Mouse (Mus musculus) right cerebral cortex, postnatal 4 days (tissue): ENCODE data around the gene Yipf1.
A peak's percentile ranks its signal among the peaks of the same experiment; 100 is the strongest.
"Not testable (repeated sequence)": the region's sequence is repeated elsewhere in the genome, so short reads cannot be mapped to it uniquely, and the experiment has no call there.

Source experiments
- DNase-seq: peaks from one replicate; pipeline ENCODE4 v3.0.0-alpha.2; 2022

The Yipf1 gene

DNA sequence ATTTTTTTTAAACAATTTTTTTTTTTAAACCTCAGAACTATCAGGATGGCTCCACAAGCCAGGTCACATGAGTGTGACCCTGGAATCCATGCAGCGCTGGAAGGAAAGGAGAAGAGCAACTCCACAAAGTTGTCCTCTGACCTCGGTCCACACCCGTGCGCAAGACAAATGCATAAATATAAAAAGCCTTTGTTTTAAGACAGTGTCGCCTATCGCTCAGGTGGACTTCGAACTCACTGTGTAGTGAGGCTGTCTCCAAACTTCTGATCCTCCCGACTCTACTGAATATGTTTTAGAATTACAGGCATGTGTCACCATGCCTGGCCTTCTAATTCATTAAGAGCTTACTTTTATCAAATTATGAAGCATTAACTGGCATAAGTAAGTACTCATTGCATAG, 14.4 kb downstream of the Yipf1 start:
- DNase-seq, result no peak

DNA sequence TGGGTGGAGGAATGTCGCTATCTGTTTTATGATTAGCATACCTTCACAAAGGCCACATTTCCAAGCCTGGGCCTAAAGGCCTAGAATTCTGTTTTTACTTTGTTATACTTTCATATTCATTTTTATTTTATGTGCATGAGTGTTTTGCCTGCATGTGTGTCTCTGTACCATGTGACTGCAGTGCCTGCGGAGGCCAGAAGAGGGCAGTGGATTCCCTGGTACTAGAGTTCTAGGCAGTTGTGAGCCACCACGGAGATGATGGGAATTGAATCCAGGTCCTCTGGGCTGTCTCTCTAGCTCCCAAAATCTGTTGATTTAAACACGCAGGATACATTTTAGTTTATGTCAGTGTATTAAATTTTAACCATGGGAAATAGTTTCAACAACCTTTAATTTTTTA, 19.4 kb downstream of the Yipf1 start:
- DNase-seq, result no peak

DNA sequence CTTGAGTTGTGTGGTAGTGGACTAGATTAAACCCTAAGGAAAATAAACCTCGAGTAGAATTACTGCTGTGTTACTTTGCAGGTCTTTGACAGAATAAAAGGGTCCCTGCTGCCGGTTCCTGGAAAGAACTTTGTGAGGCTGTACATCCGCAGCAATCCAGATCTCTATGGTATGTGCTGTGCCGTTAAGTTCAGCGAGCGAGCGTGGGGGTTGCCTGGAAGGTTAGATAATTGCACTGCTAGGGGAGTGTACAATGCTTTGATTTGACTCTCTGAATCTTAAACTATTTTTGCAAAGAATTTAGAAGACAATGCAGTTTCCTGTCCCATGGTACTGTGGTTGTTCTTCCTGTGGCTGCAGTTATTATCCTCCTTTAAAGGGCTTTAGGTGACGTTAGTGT, 22.2 kb downstream of the Yipf1 start:
- no peak for DNase-seq

DNA sequence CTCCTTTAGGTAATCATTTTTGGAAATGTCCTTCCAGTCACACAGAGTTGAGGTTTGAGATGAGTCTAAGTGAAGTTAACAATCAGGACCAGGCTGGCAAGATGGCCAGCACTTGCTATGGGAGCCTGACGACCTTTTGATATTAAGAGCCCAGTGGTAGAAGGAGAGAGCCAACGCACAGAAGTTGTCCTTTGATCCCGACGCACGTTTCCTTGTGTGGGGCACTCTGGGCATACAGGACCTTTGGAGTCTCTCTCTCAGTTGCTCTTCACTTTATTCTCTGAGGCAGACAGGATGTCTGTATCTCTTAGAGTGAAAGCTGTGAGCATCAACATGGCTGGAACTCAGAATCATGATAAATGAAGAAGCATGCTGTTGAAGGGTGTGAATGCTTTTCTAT, 23.3 kb downstream of the Yipf1 start:
- DNase-seq, result no peak

DNA sequence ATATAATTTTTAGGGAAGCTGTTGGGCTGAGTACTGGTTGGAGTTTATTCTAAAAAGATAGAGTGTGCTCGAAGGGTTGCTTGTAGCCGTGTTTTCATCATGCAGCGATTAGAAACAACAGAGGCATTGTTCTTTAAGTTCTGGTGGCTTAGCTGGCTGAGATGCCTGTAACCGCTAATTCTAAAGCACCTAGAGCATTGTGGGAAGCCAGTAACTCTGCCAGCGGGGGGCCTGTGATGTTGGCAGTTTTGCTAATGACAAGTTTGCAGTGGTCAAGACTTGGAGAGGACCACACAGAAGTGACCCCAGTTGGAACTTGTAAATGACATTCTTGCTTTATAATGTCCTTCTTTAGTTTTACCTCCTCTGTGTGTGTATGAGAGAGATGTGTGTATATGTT, 27.2 kb downstream of the Yipf1 start:
- DNase-seq, result peak; percentile 42

DNA sequence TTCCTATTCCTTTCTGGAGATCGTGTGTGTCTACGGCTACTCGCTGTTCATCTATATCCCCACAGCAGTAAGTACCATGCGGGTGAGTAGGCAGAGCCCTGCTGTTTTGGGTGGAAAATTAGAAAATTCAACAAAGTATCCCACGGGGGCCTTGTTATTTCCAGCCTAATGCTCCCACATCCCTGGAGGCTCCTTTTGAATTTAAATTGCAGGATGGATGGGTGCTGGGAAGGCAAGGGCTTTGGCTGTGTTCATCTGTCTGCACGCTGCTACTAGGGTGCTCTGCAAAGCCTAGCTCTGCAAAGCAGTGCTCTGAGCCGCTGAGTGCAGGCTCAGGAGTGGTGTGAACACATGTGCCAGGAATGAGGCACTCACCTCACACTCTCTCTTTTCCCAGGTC, 30.4 kb downstream of the Yipf1 start:
- no peak for DNase-seq

DNA sequence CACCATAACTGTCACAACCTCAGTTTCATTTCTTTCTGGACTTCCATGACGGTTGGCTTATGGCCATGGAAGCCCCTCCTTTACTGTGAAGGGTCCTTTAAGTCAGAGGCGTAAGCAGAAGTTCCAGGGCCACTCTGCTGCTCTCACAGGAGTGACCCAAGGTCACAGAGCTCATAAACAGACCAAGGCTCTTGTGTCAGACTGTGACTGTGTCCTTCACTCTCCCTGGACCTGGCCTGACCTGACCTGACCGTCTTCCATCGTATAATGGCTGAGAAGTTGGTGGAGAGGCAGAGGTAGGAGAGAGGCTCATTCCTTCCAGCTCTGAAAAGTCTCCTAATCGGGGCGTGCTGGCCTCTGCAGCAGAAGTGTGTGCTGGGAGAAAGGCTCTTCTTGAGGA, 33.1 kb downstream of the Yipf1 start:
- no peak for DNase-seq

DNA sequence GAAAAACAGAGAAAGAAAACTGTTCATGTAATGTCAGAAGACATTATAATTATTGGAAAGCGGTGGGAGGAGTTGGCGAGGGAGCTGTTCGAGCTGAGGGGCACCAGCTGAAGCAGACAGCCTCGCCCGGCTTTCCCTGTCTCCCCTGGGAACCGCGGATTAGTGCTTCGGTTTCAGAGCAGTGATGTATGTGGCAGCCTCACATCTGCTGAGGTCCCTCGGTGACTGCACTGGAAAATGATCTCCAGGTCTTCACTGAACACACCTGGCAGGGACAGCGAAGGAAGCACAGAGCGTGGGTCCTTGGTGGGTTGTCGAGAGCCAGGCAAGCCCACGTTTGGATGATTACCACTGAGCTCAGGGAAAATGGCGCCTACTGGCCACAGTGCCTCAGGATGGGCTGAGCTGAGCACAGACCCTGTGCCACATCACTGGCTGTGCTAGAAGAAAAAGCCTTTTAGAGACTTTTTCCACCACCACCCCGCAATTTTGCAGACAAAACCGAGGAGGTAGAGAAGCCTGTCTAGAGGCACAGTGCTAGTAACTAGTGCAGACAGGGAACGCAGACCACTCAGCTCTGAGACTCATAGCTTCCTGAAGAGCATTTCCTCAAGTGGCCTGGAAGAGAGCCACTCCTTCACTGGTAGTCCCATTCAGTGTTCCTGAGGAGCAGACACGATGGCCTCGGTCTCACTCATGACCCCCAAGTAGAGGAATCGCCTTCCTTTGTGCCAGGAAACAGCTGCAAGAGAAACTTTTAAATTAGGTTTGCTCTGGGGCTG, 34.6 kb downstream of the Yipf1 start:
- DNase-seq, result no peak

DNA sequence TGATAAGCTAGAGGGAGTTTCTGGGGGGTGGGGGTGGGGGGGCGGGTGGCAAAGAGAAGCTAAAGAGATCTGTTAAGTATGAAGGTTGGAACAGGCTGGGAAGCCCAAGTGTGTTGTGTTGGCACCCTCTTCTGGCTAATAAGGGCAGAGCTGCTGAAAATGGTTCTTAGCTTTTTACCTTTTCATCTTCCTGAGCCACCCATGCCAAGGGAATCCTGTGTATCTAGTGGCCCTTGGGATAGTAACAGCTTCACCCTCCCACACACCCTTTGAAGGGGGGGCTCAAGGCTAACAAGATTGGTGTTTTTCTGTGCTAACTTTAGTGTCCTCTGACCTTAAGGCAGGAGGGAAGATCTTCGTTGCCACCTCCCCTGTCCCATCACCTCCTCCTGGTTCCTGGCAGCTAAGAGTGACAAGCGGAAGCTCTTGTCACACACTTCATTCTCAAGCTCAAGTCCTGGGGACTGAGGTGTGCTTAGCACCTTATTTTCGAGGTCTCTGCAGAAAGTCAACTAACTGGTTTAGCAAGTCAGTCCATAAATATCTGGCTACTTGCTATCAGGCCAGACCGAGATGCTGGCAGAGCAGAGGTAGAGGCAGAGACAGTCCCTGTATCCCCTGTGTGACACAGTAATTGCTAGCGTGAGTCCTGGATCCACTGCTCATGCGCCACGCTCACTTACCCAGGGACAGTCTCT, 35.3 kb downstream of the Yipf1 start:
- peak; percentile 24 for DNase-seq

DNA sequence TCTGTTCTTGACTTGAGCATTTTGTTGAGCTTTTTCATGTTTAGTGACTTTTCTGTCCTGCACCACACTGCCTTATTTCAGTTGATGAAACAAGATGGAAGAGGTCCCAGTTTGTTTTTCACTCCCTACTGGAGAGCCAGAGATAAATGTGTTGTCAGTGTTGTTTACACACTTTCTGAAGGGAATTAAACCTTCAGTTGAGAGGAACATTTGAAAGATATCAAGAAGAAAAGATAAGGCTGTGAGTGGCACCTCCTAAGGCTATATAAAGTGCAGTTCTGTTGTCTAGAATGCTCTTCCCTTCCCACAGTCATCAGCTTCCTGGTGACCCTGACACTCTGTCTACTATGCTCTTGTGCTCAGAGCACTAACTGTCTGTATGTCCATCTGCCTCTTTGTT, 37.2 kb downstream of the Yipf1 start:
- no peak for DNase-seq

DNA sequence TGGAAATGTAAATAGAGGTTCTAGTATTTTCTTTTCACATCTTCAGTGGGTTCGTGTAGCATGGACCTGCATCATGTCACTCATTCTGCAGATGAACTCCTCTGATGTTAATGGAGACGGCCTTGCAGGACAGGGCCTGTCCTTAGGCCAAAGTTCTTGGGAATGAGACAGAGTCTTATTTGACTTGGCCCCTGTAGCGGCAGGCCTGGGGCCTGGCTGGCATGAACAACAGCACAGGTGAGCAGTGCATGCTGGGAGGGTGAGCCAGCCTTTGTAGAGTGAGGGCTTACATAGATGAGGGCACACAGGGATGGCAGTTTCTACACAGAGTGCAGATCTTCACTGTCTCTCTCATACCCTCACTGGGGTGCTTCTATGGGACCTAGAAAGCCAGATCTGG, 39.4 kb downstream of the Yipf1 start:
- DNase-seq, result no peak

DNA sequence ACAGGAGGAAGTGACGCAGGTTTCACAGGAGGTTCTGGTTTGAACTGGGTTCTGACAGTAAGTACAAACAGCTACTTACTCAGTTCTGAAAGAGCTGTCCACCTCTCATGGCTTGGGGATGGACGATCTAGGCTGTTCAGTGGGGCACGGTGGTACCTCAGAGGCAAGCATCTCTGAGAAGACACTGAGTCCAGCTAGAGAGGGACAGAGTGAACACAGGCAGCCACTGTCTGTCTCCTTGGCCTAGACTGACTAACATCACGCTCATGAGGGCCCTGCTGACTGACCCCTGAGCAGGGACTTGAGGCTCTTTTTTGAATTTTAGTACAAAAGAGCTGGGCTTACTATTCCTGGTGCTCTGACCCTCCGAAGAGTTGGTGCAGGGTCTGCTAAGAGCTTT, 40.0 kb downstream of the Yipf1 start:
- no peak for DNase-seq

DNA sequence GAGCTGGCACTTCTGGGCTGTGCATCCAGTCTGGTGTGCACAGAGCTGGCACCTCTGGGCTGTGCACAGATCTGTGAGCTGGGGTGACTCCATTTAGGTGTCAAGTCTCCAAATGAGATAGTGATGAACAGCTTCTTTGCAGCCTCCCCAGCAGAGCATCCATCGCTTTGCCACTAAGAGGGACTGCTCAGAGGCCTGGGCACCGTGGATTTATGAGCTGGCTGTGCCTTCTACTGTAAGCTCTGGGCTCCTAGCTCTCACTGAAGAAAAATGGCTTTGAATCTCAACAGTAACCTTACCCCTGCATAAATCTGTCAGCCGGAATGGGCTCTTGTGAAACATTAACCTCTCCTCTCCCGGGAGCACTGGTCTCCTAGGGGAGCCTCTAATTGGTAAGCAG, 40.4 kb downstream of the Yipf1 start:
- DNase-seq, result no peak

DNA sequence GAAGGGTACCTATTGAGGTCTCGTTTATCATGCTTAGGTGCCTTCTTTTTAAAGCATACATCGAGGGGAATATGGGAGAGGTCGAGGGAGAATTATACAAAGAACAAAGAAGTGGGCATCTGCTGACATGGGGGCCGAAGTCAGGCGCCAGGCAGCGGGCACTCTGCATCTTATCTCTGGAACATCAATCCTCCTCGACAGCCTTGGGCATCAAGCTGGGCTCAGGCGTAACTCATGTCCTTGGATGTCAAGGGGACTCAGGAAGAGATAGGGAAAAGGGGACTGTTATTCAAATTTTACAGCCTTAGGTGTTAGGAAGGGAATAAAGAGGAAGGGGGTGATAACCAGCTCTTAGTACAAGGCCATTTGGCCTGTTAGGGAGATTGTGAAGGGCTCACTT, 43.0 kb downstream of the Yipf1 start:
- not testable (repeated sequence) for DNase-seq

DNA sequence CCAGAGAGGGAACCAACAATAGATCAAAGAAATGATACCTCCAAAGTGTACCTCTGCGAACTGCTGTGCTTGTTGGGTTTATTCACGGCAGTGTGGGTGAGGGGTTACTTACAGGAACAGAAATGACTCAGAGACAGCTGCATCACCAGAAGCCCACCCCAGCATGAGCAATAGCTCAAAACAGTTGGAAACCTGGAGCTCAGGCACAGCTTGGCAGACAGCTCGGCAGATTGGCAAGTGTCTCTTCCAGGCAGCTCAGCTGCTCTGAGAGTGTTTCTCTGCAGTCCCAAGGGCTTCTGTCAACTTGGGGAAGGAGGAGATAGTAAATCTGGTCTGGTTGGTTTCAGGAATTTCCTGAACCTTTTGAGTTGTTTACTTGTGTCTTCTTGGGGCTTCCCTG, 44.3 kb downstream of the Yipf1 start:
- DNase-seq, result no peak

DNA sequence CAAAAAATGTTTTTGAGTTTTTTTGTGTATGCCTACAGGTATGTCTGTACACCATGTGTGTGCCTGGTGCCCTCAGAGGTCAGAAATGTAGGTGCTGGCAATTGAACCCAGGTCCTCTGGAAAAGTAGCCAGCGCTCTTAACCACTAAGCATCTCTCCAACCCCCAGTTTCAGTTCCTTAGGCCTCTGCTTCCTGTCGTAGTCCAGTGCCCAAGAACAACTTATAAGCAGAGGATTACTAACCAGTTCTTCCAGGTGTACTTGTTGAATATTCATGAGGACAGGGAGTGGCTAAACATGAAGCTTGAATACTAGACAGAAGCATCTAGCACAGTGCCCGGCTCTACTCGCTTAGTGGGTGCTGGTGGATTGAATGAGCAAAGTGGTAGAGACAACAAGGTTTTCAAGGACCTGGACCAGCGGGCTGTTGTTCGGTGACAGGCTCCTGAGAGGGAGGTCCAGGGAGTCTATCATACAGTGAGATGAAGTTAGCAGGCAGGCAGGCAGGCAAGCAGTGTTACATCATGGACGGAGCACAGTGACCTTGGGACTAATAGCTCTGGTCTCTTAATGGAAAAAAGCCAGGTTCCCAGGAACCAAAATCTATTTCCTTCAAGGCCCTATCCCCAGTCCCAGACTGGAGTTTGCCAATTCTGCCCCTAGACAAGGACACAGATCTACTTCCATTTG, 46.4 kb downstream of the Yipf1 start:
- DNase-seq, result no peak

DNA sequence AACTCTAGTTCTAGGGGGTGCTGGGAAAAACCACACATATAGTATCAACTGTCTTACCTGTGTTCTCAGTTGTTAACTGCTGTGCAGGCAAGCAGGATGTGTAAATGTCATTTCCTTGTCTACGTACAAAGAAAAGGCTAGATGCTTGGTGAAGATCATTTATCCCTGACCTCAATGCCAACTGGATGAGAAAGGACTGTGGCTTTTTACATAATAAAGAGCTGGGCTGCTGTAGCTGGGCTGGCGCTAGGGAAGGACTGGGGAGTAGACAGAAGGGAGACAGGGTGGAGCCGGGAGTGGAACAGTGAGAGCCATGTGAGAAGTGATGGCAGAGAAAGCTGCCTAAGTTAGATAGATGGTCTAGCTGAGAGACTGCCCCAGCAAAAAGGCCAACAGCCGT, 48.6 kb downstream of the Yipf1 start:
- DNase-seq, result no peak

DNA sequence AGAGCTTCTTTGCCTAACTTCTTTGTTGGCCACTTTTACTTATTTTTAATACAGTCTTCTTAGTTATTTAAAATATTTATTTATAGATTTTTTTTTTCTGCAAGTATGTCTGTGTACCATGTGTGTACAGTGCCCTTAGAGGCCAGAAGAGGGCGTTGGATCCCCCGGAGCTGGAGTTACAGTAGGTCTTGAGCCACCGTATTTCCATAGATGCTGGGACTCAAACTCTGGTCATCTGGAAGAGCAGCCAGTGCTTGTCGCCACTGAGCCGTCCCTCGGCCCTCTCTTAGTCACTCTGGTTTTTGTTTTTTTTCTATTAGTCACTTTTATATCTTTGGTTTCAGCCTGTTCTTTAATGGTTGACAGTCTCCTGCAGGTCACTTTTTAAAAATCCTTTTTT, 49.4 kb downstream of the Yipf1 start:
- no peak for DNase-seq

DNA sequence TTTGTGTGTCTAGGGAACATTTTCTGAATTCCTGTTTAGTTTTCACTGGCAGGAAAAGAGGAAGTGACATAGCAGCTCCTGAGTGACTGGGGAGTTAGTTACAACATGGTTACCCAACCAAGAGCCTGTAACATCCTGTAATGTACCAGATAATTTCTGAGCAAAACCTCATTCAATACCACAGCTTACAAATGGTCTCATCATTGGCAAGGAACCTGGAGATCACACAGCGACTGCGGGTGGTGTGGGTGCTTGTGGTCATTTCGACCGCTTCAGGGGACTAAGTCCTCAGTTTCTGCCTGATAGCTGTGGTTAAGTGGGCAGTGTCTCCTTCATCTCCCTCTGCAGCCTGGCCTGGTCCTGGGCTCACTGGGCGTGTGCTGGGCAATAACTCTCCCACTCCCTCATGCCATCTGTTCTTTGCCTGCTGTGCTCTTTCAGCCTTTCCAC, 50.1 kb downstream of the Yipf1 start:
- DNase-seq, result no peak

DNA sequence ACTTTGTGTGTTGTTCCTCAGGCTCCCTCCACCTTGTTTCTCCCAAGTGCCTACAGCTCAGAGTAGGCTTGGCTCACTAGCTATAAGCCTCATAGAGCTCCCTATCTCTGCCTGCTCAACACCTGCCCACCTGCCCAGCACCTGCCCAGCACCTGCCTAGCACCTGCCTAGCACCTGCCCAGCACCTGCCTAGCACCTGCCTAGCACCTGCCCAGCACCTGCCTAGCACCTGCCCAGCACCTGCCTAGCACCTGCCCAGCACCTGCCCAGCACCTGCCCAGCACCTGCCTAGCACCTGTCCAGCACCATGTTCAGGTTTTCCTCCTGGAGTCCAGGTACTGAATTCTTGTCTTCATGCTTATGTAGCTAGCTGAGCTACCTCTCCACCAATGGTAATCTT, 52.2 kb downstream of the Yipf1 start:
- not testable (repeated sequence) for DNase-seq

DNA sequence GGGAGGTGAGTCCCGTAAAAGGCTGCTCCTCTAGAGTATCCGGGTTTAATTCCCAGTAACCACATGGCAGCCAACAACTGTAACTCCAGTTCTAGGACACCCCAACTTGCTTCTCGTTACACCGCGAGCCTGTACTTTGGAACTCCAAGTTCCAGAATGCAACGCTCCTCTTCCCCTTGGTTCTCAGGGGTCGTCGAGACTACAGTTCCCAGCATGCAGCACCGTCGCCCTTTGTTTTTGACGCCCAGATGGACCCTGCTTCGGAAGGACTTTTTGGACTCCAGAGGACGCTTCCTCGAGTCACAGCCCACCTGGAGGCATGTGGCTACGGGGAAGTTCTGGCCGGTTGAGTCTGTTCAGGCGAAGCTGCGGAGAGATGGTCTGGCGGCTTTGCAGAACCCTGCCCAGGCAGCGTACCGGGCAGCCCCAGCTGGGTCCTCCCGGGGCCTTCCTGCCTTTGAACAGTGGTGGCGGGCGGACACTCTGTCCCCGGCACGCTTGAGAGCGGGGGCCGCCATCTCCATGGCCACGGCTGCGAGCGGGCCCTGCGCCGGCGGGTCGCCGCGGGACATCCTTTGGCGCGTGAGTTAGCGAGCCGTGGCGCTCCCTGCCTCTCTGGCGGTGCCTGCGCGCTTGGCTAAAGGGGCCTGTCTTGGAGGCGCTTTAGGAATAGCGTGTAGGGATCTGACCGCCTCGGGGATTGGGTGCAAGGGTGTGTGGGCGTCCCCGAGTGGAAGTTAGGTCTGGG, 53.6 kb downstream of the Yipf1 start, which contains the start of gene Ndc1:
TSS of gene Ndc1 (plus strand) at position 218 of the 748 bp plus-strand sequence.
- DNase-seq, result peak; percentile 81

DNA sequence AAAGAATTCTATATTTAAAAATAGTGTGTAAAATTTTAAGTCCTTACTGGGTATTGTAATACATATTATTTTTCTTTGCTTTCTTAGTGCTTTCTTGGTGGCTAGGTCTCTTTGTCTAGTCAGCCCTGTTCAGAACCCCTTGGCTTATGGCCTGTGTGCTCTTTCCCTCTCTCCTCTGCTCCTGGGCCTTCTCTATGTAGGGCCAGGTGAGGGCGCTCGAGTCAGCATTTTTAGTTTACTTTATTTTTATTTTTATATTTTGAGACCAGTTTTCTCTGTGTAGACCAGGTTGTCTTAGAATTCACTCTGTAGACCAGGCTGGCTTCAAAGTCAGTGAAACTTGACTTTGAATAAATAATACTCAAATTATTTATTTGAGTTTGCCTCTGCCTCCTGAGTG, 58.1 kb downstream of the Yipf1 start:
- no peak for DNase-seq

DNA sequence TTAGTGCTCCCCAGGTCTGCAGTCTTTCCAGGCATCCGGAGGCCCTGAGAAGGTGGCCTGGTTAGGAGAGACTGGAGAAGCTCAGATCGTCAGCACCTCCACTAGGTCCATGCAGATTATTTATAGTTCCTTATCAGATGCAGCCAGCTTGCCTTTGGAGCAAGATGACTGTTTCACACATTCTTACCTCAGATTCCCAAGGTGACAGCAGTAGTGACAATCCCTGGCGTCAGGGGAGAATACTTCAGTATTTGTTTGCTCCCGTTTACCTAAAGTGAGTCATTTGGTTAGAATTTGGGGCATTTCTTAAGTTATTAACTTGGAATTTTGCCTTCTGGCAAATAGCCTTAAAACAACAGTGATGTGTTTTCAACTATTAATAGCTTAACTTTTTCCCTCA, 60.5 kb downstream of the Yipf1 start:
- no peak for DNase-seq
